Mouse (Mus musculus): ENCODE results near the gene Uqcrq. TPM values are rescaled to one million over a fixed set of nuclear protein-coding genes. Genes with fewer than 3 reads are reported as not detected.
"Not testable (repeated sequence)": the region's sequence is repeated elsewhere in the genome, so short reads cannot be mapped to it uniquely, and the experiment has no call there.

Gene Uqcrq
- total RNA-seq, 2 experiments from 2014 or later, result 1,068 to 1,224 TPM

DNA sequence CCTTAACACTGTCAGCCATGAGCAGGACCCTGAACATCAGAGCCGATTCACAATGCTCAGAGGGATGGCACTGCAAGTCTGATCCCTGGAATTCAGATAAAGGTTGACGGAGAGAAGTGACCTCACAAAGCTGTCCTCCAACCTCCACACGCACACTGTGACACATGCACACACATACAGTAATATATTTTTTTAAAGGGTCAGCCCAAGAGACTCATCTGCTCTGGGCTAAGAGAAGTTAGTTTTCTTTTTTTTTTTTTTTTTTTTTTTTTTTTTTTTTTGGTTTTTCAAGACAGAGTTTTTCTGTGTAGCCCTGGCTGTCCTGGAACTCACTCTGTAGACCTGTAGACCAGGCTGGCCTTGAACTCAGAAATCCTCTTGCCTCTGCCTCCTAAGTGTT, 3.7 kb downstream of the Uqcrq start:
- DNase-seq; intact Hi-C loops (cut with DNase I; ENCODE audit: low total_unique reads): not testable (repeated sequence)

DNA sequence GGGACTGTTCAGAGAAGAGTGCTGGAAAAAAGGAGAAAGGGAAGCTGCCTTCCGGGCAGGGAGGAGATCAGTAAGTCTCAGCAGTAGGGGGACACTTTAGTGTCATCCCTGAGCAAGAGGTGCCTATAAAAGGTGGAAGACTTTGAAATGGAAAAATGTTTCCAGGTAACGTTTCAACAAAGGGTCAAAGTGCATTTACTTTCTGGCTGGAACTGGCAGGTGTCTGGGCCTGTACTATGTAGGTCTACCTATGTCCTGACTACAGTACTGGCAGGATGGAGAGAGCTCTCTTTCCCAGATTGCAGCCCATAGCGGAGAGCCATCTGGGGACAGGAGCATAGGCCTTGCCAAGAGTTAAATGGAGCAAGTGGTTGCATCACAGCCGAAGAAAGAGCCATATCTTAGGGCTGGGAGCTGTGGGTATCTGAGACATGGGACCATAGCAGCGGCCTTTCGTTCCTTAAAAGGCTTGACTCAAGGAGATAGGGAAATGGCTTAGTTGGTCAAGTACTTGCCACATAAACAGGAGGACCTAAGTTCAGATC, 4.8 kb downstream of the Uqcrq start:
- no peak for DNase-seq
- intact Hi-C loops (cut with DNase I; ENCODE audit: low total_unique reads), result no loop called here

DNA sequence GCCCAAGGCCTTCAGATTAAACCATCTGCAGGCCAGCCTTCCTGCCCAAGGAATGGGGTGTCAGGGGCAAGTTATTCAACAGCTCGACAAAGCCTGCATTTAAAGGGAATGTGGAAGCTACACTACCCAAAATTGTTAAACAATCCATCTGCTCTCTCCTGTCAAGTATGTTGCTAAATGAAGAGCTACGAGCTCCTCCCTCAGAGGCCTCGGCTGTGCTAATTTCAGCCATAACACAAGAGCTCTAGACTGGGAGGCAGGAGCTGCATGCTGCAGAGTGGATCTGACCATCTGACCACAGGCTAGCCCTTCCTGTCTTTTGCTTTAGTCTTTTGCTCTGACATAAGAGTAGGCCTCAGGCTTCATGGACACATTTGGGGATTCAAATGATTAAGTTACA, 5.4 kb downstream of the Uqcrq start:
- DNase-seq, result no peak
- intact Hi-C loops (cut with DNase I; ENCODE audit: low total_unique reads), result no loop called here

DNA sequence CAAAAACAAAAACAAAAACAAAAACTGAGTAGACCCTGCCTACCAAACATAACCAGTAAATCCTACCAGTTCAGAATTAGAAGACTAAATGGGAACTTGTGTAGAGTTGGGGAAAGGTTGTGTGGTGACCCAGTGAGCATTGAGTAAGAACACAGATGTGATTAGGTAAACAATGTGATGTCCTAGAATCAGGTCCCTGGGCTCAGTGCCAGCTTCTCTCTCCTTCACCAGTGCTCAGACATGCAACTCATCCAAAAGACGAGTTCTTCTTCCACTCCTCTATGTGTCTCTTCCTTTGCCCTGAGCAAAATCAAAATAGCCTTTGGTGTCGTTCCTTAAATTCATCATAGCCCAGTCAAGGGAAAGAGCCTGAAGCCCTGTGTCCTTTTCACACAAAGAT, 5.8 kb downstream of the Uqcrq start:
- DNase-seq, result no peak
- intact Hi-C loops (cut with DNase I; ENCODE audit: low total_unique reads), result no loop called here

DNA sequence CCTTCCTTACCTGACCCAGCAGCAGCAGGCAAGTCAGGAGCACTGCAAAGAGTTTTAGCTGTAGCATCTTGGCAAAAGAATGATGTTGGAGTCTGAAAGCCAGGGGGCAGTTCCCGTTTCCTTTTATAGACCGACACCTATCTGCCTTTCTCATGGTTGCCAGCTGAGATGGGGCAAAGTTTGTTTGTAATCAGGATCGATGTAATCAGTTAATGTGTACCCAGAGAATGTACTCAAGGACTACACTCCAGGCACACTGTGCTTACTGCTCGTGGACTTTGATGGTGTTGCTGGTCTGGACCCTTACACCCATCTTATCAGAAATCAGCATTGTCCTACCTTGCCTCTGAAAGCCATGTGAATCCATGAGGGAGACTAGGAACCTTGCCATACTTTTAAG, 7.6 kb downstream of the Uqcrq start, which contains the start of gene Leap2:
Gene Leap2, minus strand, starts transcription at position 135 of the 400 bp plus-strand sequence.
- intact Hi-C loops (cut with DNase I; ENCODE audit: low total_unique reads), result no loop called here
- DNase-seq, result no peak

DNA sequence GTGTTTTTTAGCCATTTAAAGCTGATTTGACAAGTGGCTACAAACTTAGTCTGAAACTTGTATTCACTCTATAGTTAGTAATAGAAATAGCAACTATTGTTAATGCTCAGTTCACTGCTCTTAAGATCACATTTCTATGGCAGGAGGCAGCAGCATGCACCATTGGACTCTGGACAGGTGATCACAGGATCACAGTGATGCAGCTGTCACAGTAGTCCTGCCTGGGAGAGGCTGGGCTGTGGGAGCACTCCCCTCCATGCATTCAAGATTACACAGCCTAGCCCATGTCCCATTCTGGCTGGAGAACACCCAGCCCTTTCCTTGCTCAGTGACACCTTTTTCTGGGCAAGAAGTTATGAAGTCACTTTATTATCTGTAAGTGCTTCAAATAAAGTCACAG, 12.6 kb downstream of the Uqcrq start:
- DNase-seq, result no peak
- intact Hi-C loops (cut with DNase I; ENCODE audit: low total_unique reads), result no loop called here

DNA sequence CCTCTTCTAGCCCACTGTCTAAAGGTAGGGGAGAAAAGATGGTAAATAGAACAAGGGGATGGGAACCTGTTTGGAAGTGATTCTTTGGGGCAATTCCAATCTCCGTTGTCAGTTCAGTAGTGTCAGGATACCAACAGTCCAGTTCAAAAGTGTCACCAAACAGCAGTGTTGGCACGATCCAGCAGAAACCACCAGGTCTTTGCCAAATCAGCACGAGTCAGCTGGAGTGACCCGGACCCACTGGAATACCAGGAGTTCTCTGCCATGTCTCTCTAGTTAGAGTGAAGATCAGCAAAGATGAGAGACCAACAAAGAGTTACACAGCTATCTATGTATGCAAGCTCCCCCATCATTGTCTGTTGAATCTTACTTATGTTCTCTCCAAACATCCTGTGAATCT, 16.8 kb downstream of the Uqcrq start:
- intact Hi-C loops (cut with DNase I; ENCODE audit: low total_unique reads), result no loop called here
- DNase-seq, result no peak

DNA sequence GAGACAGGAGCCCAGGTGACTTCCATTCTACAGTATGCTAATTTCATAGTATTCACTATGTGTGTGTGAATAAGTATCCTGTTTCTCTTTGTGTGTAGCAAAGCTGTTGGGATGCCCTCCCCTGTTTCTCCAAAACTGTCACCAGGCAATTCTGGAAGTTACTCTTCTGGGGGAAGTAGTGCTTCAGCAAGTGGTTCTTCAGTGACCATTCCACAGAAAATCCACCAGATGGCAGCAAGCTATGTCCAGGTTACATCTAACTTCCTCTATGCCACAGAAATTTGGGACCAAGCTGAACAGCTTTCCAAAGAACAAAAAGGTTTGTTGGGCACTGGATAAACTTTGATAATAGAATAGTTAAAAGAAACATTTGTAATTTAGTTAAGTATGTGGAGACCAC, 18.9 kb downstream of the Uqcrq start:
- DNase-seq, result no peak
- intact Hi-C loops (cut with DNase I; ENCODE audit: low total_unique reads), result no loop called here

DNA sequence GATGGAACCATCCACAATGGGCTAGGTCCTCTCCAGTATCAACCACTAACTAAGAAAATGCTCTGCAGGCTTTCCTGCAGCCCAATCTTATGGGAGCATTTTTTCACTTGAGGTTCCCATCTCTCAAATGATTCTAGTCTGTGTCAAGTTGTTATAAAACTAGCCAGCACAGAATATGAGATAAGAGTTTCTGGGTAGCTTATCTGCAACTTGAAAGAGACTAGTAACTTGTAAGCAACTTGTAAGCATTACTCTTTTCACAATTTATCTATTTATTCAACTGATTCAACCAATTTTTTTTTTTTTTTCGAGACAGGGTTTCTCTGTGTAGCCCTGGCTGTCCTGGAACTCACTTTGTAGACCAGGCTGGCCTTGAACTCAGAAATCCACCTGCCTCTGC, 27.0 kb downstream of the Uqcrq start:
- intact Hi-C loops (cut with DNase I; ENCODE audit: low total_unique reads), result no loop called here
- DNase-seq, result no peak

DNA sequence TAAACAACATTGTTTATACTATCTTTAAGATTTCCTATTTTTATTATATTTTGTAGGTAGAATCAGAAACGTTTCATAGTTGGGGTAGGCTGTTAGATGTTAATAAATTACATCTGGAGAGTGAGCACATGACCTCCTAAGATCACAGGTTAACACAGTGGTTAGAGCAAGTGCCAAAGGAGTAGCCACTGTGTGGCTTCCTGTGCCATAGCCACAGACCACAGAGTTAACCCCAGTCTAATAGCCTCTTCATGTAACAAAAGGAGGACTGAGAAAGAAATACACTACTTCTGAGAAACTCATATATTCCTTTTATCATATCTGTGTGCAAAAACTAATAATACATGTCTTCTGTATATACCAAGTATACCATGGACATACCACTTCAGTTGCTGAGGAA, 36.8 kb downstream of the Uqcrq start:
- no peak for DNase-seq
- intact Hi-C loops (cut with DNase I; ENCODE audit: low total_unique reads), result no loop called here

DNA sequence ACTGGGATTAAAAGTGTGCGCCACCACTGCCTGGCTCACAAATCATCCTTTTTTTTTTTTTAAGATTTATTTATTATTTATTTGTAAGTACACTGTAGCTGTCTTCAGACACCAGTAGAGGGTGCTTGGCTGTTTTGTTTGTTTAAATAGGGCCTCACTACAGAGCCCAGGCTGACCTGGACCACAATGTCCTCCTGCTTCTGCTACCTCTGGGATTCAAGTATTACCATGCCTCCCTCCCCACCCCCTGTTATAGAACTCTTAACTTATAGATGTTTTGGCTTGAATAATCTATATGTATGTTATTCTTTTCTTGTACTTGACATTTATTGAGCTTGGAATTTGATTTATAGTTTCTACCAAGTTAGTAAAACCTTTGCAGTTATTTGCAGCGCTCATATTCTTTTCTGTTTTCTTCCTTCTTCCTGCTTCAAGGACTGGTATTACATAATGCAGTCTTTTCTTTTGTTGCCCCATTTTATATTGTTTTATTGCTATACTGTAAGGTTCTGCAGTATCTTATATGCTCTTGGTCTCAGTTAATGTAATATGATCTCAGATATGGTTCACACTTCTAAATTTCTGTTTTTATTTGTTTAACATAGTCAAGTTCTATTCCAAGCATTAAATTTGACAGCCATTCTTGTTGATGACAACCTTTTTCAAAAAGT, 46.7 kb downstream of the Uqcrq start:
- no peak for DNase-seq
- intact Hi-C loops (cut with DNase I; ENCODE audit: low total_unique reads), result no loop called here

DNA sequence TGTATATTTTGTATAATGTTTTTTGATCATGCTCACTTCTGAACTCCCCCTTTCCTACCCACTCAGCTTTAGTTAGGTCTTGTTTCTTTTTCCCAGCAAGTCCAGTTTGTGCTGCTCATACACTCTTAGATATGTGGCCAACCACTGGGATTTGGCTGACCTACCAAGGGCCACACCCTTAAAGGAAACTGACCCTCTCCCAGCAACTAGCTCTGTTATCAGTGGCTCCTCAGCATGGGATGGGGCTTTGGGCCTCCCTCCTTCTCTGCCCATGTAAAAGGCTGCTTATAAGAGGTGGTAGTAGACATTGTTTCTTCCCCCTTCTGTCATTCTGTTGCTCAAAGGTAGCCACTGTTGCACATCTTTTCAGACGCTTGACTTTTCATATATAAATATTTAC, 51.7 kb downstream of the Uqcrq start:
- intact Hi-C loops (cut with DNase I; ENCODE audit: low total_unique reads), result no loop called here
- DNase-seq, result no peak

Small RNA genes lying within 50 kb of the gene (microRNA-seq; reads per million reads assigned to microRNA genes)
- 0 reads per million in 2 experiments for gene Mir6920

Other genes with a start within 250 kb of the Uqcrq start
- 100 to 1,000 TPM in 1 of 2 experiments, 10 to 100 TPM in 1; 94.8 to 113 TPM for gene Hspa4, start 130.4 kb downstream of the Uqcrq start, total RNA-seq (2021)
- 1 to 10 TPM; 7.4 to 8.7 TPM for gene Zcchc10, start 106.2 kb downstream of the Uqcrq start, total RNA-seq (2021)
- 10 to 100 TPM; 82.6 to 94.5 TPM for gene Aff4, start 80.0 kb downstream of the Uqcrq start, total RNA-seq (2021)
- not detected for gene Leap2, start 7.7 kb downstream of the Uqcrq start, total RNA-seq (2021)
- gene Gdf9, start 192 bp upstream of the Uqcrq start, total RNA-seq (2021), result under 1 TPM; 0.33 to 0.68 TPM
- gene Gm10447, start 26.3 kb upstream of the Uqcrq start, total RNA-seq (2021), result not detected
- gene Shroom1, start 26.4 kb upstream of the Uqcrq start, total RNA-seq (2021), result under 1 TPM; 0.31 to 0.38 TPM
- gene Gm9837, start 39.6 kb upstream of the Uqcrq start, total RNA-seq (2021), result not detected
- not detected for gene Gm9945, start 49.3 kb upstream of the Uqcrq start, total RNA-seq (2021)
- under 1 TPM; 0.11 to 0.12 TPM for gene Sowaha, start 49.4 kb upstream of the Uqcrq start, total RNA-seq (2021)
- gene Sept8, start 88.4 kb upstream of the Uqcrq start, total RNA-seq (2021), result 10 to 100 TPM; 25.6 to 31.3 TPM
- gene Kif3a, start 136.5 kb upstream of the Uqcrq start, total RNA-seq (2021), result 1 to 10 TPM; 6.8 to 7.4 TPM
- not detected for gene Il4, start 187.8 kb upstream of the Uqcrq start, total RNA-seq (2021)
- gene Il13, start 203.9 kb upstream of the Uqcrq start, total RNA-seq (2021), result not detected